ENCODE assay signal across 10 mouse cellular contexts in genomic region chr2:29643418-29643817, GRCm38 (mm10). TPM values are rescaled to one million over a fixed set of nuclear protein-coding genes. Genes with fewer than 3 reads are reported as not detected.
A peak's percentile ranks its signal among the peaks of the same experiment; 100 is the strongest.
DNase-seq lines count a peak whose midpoint lies in the region; ATAC-seq and TF ChIP-seq lines count a peak whose summit lies in the region.
"Had no signal": no experiment of that assay in that cellular context is flagged by ENCODE, and none has a peak within 500 bp of the region (broad histone marks: within the 10 kb centered on the region; RNA-seq: fewer than 3 reads in every experiment).

No protein-coding gene starts in this region.

- H3K36me3 ChIP-seq in liver, postnatal 0 days (replicated peaks; ENCODE audit: insufficient read depth, low read length), result no peaks in the 10 kb centered on the region
- H3K36me3 ChIP-seq in liver, embryonic 11.5 days (ENCODE audit: control insufficient read depth, insufficient read depth, low read length), result no peaks in the 10 kb centered on the region
- no peaks in the 10 kb centered on the region for H3K36me3 ChIP-seq in kidney, embryonic 15.5 days
- H3K36me3 ChIP-seq in stomach, embryonic 15.5 days, result no peaks in the 10 kb centered on the region
- no peaks in the 10 kb centered on the region for H3K36me3 ChIP-seq in midbrain, embryonic 11.5 days (ENCODE audit: control insufficient read depth, insufficient read depth, low read length)

- no peak overlapping the region for H3K4me3 ChIP-seq in liver, postnatal 0 days (ENCODE audit: low read depth, low read length)
- no peak overlapping the region for H3K4me3 ChIP-seq in liver, embryonic 11.5 days (ENCODE audit: low read depth, low read length)
- peak overlapping the region; percentile 18; the same call in 1 of the 2 replicates for H3K4me3 ChIP-seq in kidney, embryonic 15.5 days (replicated peaks)
- H3K4me3 ChIP-seq in stomach, embryonic 15.5 days (replicated peaks), result no peak overlapping the region
- no peak overlapping the region for H3K4me3 ChIP-seq in midbrain, embryonic 11.5 days (ENCODE audit: low read depth, low read length)
- H3K4me3 ChIP-seq in left cerebral cortex, adult 2 months, result no peak overlapping the region
- H3K4me3 ChIP-seq: megakaryocyte, embryonic 14.5 days had no signal

- ATAC-seq in liver, postnatal 0 days, result no peak
- ATAC-seq in liver, embryonic 11.5 days (replicated peaks; ENCODE audit: low FRiP score), result no peak
- ATAC-seq in kidney, embryonic 15.5 days (replicated peaks; ENCODE audit: low FRiP score), result peak; percentile 56; the same call in 1 of the 2 replicates
- ATAC-seq in stomach, embryonic 15.5 days (ENCODE audit: insufficient read depth, low FRiP score, low read depth), result peak; percentile 45; the same call in 1 of the 2 replicates
- ATAC-seq in midbrain, embryonic 11.5 days (ENCODE audit: low FRiP score), result no peak
- ATAC-seq: activated CD4-positive, CD25-positive, alpha-beta regulatory T cell, adult 4 months had no signal

- no peak overlapping the region for H3K9ac ChIP-seq in liver, postnatal 0 days (replicated peaks)
- H3K9ac ChIP-seq in liver, embryonic 11.5 days (ENCODE audit: low read depth, low read length), result no peak overlapping the region
- H3K9ac ChIP-seq in kidney, embryonic 15.5 days, result no peak overlapping the region
- no peak overlapping the region for H3K9ac ChIP-seq in stomach, embryonic 15.5 days
- H3K9ac ChIP-seq in midbrain, embryonic 11.5 days (ENCODE audit: low read length), result no peak overlapping the region

- WGBS in liver, postnatal 0 days (ENCODE audit: insufficient replicate concordance), result 89% methylated on average over 4 of the region's 4 CpGs
- 77% methylated on average over 4 of the region's 4 CpGs for WGBS in liver, embryonic 11.5 days
- WGBS in kidney, embryonic 15.5 days, result 57% methylated on average over 4 of the region's 4 CpGs
- 84% methylated on average over 4 of the region's 4 CpGs for WGBS in stomach, embryonic 15.5 days
- 43% methylated on average over 4 of the region's 4 CpGs for WGBS in midbrain, embryonic 11.5 days

- no peak for TF ChIP-seq EP300 in liver, postnatal 0 days (IDR thresholded peaks at IDR 0.05; ENCODE audit: low read depth)

- H3K4me2 ChIP-seq in liver, postnatal 0 days (ENCODE audit: low read depth, low read length), result no peak overlapping the region
- no peak overlapping the region for H3K4me2 ChIP-seq in liver, embryonic 11.5 days
- H3K4me2 ChIP-seq in kidney, embryonic 15.5 days, result no peak overlapping the region
- no peak overlapping the region for H3K4me2 ChIP-seq in stomach, embryonic 15.5 days
- H3K4me2 ChIP-seq in midbrain, embryonic 11.5 days, result no peak overlapping the region

- intact Hi-C loops in left cerebral cortex, adult 2 months (cut with DNase I), result no loop called here

- H3K9me3 ChIP-seq in liver, postnatal 0 days (ENCODE audit: low read length), result no peaks in the 10 kb centered on the region
- H3K9me3 ChIP-seq in liver, embryonic 11.5 days (ENCODE audit: control insufficient read depth, low read length), result no peaks in the 10 kb centered on the region
- no peaks in the 10 kb centered on the region for H3K9me3 ChIP-seq in kidney, embryonic 15.5 days (replicated peaks)
- H3K9me3 ChIP-seq in stomach, embryonic 15.5 days, result no peaks in the 10 kb centered on the region
- no peaks in the 10 kb centered on the region for H3K9me3 ChIP-seq in midbrain, embryonic 11.5 days (ENCODE audit: control insufficient read depth, low read length)
- H3K9me3 ChIP-seq: megakaryocyte, embryonic 14.5 days had no signal

- H3K27ac ChIP-seq in liver, postnatal 0 days (ENCODE audit: low read depth), result no peak overlapping the region
- H3K27ac ChIP-seq in liver, embryonic 11.5 days (ENCODE audit: low read depth, low read length), result no peak overlapping the region
- H3K27ac ChIP-seq in kidney, embryonic 15.5 days, result peak overlapping the region; percentile 48
- H3K27ac ChIP-seq in stomach, embryonic 15.5 days, result no peak overlapping the region
- no peak overlapping the region for H3K27ac ChIP-seq in midbrain, embryonic 11.5 days (ENCODE audit: low read depth, low read length)
- no peak overlapping the region; the same call in 1 of the 2 replicates for H3K27ac ChIP-seq in left cerebral cortex, adult 2 months

- TF ChIP-seq CTCF in liver, postnatal 0 days (IDR thresholded peaks at IDR 0.05; ENCODE audit: low read depth), result no peak
- no peak; the same call in none of the 2 replicates for TF ChIP-seq CTCF in left cerebral cortex, adult 2 months (IDR thresholded peaks at IDR 0.05)

- peaks cover 17% of the 10 kb centered on the region for H3K4me1 ChIP-seq in liver, postnatal 0 days (ENCODE audit: insufficient read depth)
- peaks cover 6% of the 10 kb centered on the region for H3K4me1 ChIP-seq in liver, embryonic 11.5 days (replicated peaks; ENCODE audit: control insufficient read depth, insufficient read depth, low read length)
- peaks cover 28% of the 10 kb centered on the region for H3K4me1 ChIP-seq in kidney, embryonic 15.5 days
- no peaks in the 10 kb centered on the region for H3K4me1 ChIP-seq in stomach, embryonic 15.5 days
- no peaks in the 10 kb centered on the region for H3K4me1 ChIP-seq in midbrain, embryonic 11.5 days (ENCODE audit: control insufficient read depth, insufficient read depth, low read length)

- peak; percentile 14 for DNase-seq in liver, postnatal 0 days
- no peak for DNase-seq in liver, embryonic 11.5 days (ENCODE audit: low spot score)
- peak; percentile 61 for DNase-seq in gastrocnemius, postnatal 25 days
- no peak for DNase-seq in midbrain, embryonic 11.5 days (ENCODE audit: low spot score, missing footprints)
- DNase-seq in left cerebral cortex, adult 8-10 months (ENCODE audit: low spot score in 2 of 2), result no peak
- DNase-seq in left cerebral cortex, adult 2 months (ENCODE audit: extremely low spot score in 1 of 2, low spot score in 2 of 2), result no peak

- H3K27me3 ChIP-seq in liver, postnatal 0 days (ENCODE audit: insufficient read depth, low read length), result no peaks in the 10 kb centered on the region
- no peaks in the 10 kb centered on the region for H3K27me3 ChIP-seq in liver, embryonic 11.5 days (replicated peaks; ENCODE audit: control insufficient read depth, insufficient read depth, low read length)
- H3K27me3 ChIP-seq in kidney, embryonic 15.5 days, result no peaks in the 10 kb centered on the region
- no peaks in the 10 kb centered on the region for H3K27me3 ChIP-seq in stomach, embryonic 15.5 days (replicated peaks)
- no peaks in the 10 kb centered on the region for H3K27me3 ChIP-seq in midbrain, embryonic 11.5 days (ENCODE audit: control insufficient read depth, insufficient read depth, low read length)
- H3K27me3 ChIP-seq: megakaryocyte, embryonic 14.5 days had no signal

RNA-seq across cellular contexts. Expression of gene Rapgef1, which starts 23.9 kb away (rescaled TPM):
- polyA plus RNA-seq in liver, postnatal 0 days (2015; fragmentation: Nextera tagmentation; extraction: Ambion mirVana), result 4.8 and 5.1 TPM in 2 replicates
- 15.2 and 16.5 TPM in 2 replicates for polyA plus RNA-seq in liver, embryonic 11.5 days (2014; fragmentation: Nextera tagmentation; extraction: Ambion mirVana)
- total RNA-seq in gastrocnemius, postnatal 25 days (2021), result 100 to 1,000 TPM; 102 to 112 TPM
- 12.4 and 13.8 TPM in 2 replicates for polyA plus RNA-seq in kidney, embryonic 15.5 days (2015; fragmentation: Nextera tagmentation; extraction: Ambion mirVana)
- 12.7 and 14.5 TPM in 2 replicates for polyA plus RNA-seq in stomach, embryonic 15.5 days (2015; fragmentation: Nextera tagmentation; extraction: Ambion mirVana)
- 12.4 and 15.6 TPM in 2 replicates for polyA plus RNA-seq in midbrain, embryonic 11.5 days (2014; fragmentation: Nextera tagmentation; extraction: Ambion mirVana)
- total RNA-seq in left cerebral cortex, adult 8-10 months (2022), result 100 to 1,000 TPM in 1 of 4 experiments, 10 to 100 TPM in 3; 88.6 to 103 (median 94.1) TPM
- total RNA-seq in left cerebral cortex, adult 2 months (2021), result 100 to 1,000 TPM; 102 to 108 TPM

Comparison
In these comparisons a context has a peak if more than half of its experiments do, and no peak if none do; other contexts are left out.
1. DNase-seq: peak in liver, postnatal 0 days (single experiment) and gastrocnemius, postnatal 25 days (single experiment); none in liver, embryonic 11.5 days (single experiment), midbrain, embryonic 11.5 days (single experiment), left cerebral cortex, adult 8-10 months (0 of 2) and left cerebral cortex, adult 2 months (0 of 2).
2. ATAC-seq: peak in kidney, embryonic 15.5 days (single experiment) and stomach, embryonic 15.5 days (single experiment); none in liver, postnatal 0 days (single experiment), liver, embryonic 11.5 days (single experiment) and midbrain, embryonic 11.5 days (single experiment).